Mouse (Mus musculus): ENCODE results near the gene Slc27a1.

Slc27a1 gene

DNA sequence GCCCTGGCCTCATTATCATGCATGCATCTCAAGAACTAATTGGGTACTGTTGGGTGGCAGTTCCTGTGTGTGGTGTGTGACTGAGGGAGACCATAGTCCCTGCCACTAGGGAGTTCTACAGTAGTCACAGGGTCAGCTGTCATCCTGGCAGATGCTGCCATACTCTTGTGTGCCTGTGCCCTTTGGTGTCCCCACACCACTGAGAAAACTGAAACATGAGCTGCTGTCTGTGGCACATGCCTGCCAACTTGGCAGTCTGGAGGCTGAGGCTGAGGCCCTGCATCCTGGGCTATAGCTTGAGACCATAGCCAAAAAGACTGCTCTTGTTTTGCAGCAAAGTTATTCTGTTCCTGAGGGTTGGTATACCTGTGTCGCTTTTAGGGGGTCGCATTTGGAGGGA is 51.1 kb downstream of the Slc27a1 start:
- DNase-seq (ENCODE audit: low read depth, low spot score) = no peak

DNA sequence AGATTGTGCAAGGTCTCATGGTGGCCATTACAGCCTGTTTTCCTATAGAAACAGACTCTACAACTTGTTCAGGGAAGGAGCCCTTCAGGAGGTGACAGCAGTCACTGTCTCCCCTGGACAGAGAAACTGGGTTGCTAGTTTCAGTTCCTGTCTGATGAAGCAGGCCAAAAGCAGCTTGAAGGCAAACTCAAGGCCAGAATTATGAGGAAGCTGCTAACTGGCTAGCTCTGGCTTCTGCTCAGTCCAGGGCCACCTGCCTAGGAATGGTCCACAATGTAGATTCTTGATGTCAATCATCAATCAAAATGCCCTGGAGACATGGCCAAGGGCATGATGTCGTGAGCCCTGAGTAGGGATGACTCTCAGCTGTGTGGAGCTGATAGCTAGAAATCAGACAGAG is 56.4 kb downstream of the Slc27a1 start:
- DNase-seq (ENCODE audit: low read depth, low spot score) = no peak

DNA sequence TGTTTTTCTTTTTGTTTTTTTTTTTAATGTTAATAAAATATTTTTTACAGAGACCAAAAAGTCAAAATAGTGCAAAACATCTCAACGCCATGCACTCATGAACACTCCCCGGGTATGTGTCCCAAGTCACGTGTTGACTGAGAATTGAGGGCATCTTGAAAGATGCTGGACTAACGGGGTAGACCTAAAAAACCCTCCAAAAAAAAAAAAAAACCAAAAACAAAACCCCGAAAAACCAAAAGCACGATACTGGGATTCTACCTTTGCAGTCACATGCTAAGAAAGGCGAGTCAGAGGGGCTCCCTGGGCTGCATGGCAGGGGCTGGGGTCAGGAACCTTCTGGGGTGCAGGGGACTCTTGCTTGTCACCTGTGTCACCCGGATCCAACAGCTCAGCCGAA is 58.1 kb downstream of the Slc27a1 start:
- DNase-seq (ENCODE audit: low read depth, low spot score) = no peak

DNA sequence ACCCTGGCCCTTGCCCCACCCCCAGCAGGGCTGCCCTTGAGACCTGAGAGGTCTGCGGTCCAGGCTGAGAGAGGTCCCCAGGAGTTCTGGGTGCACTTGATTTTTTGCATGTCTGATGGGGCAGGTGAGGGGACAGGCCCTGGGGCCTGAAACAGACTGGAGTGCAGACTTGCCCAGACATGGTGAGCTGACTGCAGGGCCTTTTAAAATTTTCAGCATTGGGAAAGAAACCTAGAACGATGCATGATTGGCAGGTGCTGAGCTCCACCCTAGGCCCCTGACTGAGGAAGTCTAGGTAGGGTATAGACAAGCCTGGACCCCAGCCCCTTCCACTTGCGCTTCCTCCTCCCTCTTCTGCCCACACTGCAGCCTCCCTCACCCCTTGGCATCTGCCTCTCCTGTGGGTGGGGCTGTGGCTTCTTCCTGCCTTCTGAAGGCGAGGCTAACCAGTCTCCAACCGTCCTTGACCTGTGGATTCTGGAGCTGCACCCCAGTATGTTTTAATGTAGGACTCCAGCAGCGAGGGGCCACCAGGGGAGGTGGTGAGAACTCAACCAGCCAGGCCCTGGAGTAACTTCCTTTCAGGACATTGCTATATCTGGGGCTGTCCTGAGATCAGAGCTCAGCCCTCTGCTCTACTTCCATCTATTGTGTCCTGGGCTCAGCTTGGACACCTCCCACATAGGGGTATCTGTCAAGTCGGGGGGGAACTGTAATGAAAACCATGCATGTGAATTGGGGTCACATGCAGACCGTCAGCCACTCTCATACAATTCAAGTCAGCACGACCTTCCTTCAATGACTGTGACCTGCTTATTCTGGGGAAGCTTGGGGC is 58.8 kb downstream of the Slc27a1 start:
- no peak for DNase-seq (ENCODE audit: low read depth, low spot score)

DNA sequence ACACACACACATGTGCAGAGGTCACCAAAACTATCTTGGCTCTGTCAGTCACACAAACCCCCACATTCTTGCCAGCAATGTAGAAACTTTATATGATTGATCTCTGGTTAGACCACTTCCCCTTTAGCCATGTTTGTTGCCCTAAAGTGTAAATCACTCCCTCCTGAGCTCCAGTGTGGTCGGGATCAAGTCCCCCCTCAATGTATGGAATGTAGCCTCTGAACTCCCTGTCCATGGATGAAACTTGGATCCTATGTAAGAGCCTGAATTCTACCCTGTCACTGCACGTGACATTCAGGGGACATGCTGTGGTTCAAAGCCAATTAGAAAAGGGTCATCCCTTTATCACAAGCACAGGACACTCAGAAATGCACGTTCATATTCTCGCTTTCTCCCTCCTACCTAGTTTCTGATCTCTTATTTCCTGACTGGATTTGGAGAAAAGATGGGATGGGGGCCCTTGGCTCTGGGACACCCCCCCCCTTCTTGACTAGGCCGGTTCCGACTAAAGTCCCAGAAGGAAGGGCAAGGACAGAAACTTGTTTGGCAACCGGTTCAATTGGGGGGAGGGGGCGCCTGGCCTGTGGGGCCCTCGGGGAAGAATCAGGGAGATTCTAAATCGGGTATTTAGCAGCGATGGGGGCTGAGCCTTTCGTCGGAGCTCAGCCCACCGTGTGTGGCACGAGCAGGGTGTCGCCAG is 59.9 kb downstream of the Slc27a1 start:
- DNase-seq (ENCODE audit: low read depth, low spot score) = no peak

DNA sequence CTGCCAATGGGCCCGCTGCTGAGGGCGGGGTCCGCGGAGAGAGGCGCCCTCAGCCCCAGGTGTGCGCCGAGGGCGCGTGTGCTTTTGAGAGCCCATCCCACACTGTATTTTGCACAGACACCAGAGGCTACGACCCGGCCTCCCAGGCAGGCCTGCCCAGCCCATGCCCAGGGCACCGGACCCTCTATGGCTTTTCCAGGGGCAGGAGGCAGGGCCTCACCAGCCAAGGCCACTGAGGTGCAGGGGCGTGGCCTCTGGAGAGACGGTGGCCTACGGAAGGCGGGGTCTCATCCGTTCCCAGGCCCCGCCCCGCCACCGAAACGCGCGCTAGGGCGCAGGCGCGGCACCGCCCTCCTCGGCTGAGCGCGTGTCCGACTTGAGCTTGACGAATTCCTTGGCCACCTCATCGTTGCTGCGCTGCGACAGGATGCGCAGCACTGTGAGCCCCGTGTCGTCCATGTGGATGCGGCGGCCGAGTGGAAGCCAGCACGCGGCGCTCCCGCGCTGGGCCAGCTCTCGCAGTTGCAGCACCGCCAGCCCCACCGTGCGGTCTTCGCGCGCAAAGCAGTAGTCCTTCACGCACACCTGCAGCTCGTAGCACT is 60.5 kb downstream of the Slc27a1 start:
- peak; percentile 67 for DNase-seq (ENCODE audit: low read depth, low spot score)

DNA sequence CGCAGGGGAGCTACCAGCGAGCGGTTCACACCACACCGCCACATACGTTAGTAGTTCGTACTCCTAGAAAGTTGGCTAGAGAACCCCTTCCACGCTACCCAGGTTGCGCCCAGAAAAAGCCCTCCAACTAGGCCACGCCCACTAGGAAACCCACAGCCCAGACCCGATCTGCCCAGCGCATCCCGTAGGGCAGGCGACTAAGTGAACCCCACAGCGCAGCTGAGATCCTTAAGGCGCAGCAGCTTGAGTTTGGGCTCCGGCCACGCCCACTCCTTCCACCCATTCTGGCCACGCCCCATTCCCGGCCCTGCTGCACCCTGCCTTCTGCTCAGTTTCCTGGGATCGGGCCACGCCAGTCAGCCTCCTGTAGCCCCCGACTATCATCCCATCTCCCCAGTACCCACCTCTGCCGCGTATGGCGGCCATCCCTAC is 61.1 kb downstream of the Slc27a1 start:
- DNase-seq (ENCODE audit: low read depth, low spot score) = no peak

DNA sequence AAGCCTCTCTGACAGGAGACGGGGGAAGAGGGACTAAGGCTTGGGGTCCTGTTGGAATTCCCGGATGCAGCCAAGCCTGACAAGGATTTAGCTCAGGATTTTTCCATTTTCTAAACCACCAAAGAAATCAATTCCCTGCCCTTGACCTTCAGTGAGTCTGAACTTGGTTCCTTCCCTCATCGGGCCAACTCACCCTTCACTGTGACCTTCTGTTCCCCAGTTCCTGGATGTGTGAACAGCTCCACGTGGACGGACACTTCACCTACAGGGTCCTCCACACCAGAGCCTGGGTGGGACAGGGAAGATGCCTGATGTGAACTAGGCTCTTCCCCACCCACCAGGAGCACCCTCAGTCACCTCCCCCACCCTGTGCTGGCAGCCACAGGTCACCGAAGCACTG is 62.1 kb downstream of the Slc27a1 start:
- no peak for DNase-seq (ENCODE audit: low read depth, low spot score)

DNA sequence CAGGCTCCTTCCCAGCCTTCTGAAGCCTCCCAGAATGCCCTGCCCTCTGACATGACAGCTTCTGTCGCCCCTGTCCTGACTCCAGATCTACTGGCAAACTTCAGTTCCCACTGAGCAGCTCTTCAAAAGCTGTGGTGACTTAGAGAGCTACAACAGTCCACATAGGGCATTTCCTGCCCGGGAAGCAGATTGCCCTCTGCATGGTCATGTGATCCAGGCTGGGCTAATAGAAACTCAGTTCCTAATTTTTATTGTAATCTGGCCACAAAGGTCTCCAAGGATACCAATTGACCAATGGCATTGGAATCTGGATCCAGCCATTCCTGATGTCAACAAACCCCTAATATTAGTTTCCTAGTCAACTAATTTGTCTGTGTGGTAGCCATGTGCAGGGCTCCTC is 63.2 kb downstream of the Slc27a1 start:
- no peak for DNase-seq (ENCODE audit: low read depth, low spot score)

DNA sequence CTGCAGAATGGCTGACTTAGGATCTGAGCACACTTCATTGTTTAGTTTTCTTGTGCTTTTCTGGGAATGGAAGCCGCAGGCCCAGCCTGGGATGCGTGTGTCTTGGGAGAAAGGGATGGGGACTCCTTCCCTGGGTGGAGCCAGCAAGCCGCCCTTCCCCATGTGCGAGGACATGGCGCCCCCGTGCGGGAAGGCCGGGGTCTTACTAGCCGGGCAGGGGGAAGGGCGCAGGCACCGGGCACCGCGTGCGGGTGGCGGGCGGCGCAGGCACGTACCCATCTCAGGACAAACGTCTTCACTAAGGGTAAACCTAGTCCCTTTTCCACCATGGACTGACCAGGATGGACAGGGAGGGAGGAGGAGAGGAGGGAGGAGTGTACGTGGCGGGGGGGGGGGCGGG is 64.5 kb downstream of the Slc27a1 start:
- no peak for DNase-seq (ENCODE audit: low read depth, low spot score)

DNA sequence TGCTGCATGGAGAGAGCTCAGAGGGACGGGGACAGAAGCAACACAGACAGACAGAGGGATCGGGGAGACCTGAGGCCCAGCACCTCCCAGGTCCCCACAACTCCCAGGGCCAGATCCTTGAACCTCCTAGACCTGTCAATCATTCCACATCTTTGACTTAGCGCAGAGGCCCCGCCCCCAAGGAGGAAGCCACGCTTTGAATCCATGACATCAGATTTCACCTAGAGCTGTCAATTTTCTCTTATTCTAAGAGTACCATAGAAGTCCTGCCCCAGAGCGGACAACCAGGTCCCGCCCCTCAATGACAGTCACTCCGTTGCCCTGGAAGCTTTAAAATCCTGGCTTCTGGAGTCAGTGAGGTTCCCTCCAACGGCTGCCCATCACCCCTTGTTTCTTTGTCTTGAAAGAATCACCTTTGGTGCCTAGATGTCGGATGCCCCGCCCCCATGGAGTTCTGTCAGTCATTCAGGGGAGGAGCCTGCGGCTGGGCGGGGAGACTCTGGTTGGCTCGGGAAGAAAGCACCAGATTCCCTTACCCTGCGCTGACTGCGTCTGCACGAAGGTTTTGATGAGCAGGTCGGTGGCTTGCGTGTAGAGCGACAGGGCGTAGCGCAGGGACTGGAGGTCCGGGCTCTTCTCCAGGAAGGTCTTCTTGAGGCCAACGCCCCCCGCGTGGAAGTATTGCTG is 65.4 kb downstream of the Slc27a1 start:
- no peak for DNase-seq (ENCODE audit: low read depth, low spot score)
